Mouse (Mus musculus) ES-CJ7 (cell line): ENCODE data around the gene Il22ra1.

Experiments
- DNase-seq: peaks from one replicate; pipeline ENCODE4 v3.0.0; 2011; ENCODE audit warnings: low read depth, low spot score

The Il22ra1 gene

GRCm38 (mm10) chr4:135733901-135734300 is 5.9 kb downstream of the Il22ra1 start:
- no peak for DNase-seq

DNA sequence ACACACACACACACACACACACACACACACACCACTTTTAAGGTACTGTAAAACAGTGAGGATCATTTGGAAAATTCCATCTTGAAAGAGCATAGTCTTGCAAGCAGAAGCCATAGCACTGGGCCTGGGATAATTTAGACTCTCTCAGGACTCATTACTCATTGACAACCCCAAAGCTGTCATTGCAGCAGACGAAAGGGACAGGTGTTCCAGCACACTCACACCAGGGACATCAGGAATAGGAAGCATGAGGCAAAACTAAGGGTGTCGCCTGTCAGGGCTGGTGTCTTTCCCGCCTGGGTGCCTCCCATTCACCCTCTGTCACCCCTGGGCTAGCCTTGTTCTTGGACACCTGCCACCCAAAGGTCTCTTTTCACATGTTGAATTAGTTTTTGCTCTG is 8.9 kb downstream of the Il22ra1 start:
- DNase-seq, result no peak

- no peak for DNase-seq
These were observed 10.3 kb downstream of the Il22ra1 start for GRCm38 (mm10) chr4:135738237-135738636.

DNA sequence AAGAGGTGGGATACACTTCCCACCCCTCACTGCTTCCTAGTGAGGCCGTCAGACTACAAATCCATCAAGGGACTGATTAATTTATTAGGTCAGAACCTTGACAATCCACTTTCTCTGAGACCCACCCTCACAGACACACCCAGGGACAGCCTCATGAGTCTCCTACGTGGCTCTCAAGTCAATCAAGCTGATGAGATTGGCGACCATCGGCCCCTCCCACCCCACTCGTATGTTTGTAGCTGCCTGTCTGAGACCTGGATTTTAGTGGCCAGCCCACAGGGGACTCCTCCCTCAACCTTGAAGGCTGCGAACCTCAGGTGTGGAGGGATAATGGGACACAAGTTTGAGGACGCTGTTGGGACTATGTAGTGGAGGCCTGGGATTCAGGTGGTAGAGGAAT is 11.2 kb downstream of the Il22ra1 start:
- no peak for DNase-seq

GRCm38 (mm10) chr4:135739672-135740071 is 11.7 kb downstream of the Il22ra1 start:
- DNase-seq, result no peak

GRCm38 (mm10) chr4:135743520-135743919 is 15.5 kb downstream of the Il22ra1 start:
- DNase-seq, result no peak

- DNase-seq, result no peak
These were observed 16.9 kb downstream of the Il22ra1 start for GRCm38 (mm10) chr4:135744726-135745448.

GRCm38 (mm10) chr4:135745613-135746012 is 17.6 kb downstream of the Il22ra1 start:
- DNase-seq, result no peak

DNA sequence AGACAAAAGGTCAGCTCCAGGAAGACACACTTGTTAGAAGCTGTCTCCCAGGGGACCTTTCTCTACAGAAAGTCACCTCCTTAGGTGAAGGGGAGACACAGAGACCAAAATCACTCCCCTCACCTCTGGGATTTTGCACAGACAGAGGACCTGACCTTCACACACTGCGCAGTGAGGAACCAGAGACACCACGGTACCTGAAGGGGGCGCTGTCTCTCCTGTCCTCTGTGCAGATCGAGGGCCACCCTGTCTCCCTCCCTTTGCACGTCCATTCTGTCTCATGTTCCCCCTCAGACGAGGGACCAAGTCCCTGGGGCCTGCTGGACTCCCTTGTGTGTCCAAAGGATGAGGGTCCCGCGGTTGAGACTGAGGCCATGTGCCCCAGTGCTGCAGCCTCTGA is 22.9 kb downstream of the Il22ra1 start:
- peak; percentile 41 for DNase-seq

- no peak for DNase-seq
These were observed 24.3 kb downstream of the Il22ra1 start for GRCm38 (mm10) chr4:135752106-135752778.

DNA sequence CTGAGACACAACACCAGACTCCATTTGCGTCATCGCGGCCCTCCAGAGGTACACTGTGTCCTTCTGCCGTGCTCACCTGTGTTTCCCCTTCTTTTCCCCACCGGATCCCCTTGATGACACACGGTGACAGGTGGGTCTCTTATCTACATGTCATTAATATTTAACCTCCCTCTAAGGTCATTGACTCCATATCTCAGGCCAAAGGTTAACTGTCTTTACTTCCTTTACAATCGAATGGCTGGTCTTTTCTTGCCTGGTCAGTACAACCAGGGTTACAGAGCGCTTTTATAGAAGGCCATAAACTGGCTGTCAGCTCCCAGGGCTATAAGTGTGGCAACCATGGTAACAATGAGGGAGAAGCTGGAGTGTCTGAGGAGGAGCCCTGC is 24.8 kb downstream of the Il22ra1 start:
- no peak for DNase-seq

GRCm38 (mm10) chr4:135758331-135758730 is 30.4 kb downstream of the Il22ra1 start:
- DNase-seq, result peak; percentile 61

DNA sequence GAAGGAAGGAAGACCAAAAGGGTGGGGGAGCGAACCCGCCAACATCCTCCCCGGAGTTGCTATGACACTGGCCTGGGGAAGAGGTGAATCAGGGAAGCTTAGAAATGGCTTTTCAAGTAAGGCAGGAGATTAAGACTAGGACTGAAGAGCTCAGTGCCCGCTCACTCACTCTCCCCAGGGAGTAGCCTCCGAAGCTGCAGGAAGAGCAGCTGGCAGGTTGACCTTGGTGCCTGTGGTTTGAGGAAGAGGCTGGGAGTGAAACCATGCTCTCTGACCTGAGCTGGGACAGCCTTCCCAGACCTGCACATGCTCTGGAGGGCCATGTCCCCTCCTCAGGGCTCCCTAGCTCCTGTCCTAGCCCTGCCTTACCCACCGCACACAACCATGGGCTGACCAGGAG is 30.9 kb downstream of the Il22ra1 start:
- no peak for DNase-seq

- DNase-seq, result no peak
These were observed 31.5 kb downstream of the Il22ra1 start, which contains the start of gene Myom3 for GRCm38 (mm10) chr4:135759356-135759976. TSS of gene Myom3 (plus strand) at chr4:135759715.

DNA sequence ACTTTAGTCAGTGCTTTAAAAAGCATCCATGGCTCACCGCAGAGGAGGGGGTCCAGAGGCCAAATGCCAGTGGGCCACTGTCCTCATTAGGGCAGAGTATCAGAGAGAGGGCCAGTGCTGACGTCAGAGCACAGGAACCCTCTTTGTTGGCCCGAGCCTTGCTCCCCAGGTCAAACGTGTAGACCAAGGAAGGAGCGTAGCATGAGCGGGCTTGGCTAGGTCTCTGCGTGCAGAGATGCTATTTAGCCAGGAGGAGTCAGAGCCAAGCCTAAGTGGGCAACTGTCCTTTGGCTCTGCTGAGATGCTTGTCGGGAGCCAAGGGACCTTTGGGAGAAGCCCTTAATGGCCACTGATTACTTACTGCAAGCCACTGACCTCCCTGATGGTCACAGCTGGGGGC is 33.1 kb downstream of the Il22ra1 start:
- no peak for DNase-seq

- no peak for DNase-seq
These were observed 33.6 kb downstream of the Il22ra1 start for GRCm38 (mm10) chr4:135761569-135761968.

GRCm38 (mm10) chr4:135762251-135762906 is 34.4 kb downstream of the Il22ra1 start:
- DNase-seq, result peak; percentile 88

DNA sequence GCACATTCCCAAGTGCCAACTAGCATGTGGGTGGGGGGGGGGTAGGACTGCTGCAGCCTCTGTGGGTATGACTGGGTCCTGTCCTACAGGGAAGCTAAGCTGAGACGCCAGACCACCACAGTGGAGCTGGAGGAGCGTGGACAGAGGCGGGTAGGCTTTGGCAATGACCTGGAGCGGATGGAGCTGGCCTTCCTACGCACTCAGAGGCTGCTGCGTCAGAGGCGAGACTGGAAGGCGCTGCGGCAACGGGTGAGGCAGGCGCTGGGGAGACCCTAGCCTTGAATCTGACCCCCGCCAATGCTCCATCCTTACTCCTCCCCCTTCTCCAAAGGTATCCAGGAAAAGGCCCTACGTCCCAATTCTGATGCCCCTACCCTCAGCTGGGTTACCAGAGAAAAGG is 36.7 kb downstream of the Il22ra1 start:
- no peak for DNase-seq

DNA sequence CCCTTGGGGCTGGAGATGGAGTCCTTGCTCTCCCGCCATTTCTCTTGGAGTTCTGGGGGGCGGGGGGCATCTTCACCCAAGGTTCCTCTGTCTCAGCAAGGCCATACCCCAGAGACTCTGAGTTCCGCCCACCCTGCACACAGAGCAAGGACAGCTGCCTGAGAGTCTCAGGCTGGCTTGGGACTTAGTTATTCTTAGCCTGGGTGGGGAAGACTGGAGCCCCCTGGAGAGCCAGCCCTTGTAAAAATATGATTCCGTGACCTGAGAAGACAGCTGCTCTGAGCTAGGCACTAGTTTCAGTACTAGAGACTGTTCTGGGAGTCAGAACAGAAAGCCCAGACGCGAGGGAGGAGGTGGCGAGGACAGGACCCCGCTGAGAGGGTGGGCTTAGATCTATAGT is 37.7 kb downstream of the Il22ra1 start:
- DNase-seq, result no peak

DNA sequence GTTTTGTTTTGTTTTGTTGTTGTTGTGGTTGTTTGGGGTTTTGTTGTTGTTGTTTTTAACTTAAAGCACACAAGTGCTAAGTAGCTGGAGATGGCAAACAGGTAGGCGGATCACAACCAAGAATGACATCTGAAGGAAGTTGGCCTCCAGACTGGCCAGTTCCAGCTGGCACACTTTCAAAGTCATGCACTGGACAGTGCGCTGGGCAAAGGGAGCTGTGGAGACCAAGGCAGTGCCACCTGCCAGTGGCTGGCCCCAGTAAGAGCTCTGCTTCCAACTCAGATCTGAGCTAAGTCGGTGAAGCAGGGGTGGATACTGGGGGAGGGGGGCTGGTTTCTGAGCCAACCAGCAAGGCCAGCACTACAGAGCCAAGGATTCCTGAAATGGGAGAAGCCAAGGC is 39.0 kb downstream of the Il22ra1 start:
- DNase-seq, result no peak

DNA sequence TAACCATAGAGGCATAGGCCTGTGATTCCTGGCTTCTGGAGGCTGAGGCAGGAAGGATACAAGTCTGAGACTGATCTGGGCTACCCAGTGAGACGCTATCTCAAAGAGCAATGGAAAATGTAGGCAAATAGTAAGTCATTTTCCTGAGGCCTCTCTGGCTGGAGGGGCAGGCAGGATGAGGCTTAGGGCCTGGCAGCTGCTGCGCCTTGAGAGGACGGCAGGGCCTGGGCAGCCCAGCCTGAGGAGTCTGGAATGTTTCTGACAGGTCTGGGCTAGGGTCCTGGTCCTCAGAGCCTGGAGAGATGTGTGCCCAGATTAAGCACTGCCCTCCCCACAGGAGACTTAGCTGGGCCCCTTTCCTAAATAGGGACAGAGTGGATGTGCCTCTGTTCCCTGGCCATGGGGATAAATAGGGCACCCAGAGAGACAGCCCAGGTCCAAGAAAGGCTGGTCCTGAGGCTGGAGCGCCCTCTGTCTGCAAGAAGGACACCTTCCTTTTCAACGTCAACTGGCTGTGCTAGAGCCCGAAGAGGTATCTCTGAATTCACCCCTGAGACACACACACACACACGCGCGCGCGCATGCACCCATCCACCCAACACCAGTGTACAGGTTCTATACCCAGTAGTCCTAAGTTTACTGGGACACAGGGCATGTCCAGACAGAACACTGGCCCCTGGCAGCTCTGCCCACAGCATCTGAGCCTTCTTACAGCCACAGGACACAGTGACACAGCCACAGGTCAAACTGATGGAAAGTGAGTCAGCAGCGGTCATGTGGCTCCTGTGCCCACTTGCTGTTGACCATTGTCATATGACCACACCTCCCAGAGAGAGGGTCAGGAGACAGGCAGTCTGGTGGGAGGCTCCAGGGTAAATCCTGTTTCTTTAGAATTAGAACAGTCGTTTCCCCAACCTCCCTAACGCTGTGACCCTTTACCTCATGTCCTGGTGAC is 40.9 kb downstream of the Il22ra1 start:
- DNase-seq, result peak; percentile 67
